In genomic region chr2:174026406-174026805, GRCm38 (mm10) we compare ENCODE assay signal across 22 mouse cellular contexts. TPM values are rescaled to one million over a fixed set of nuclear protein-coding genes. Genes with fewer than 3 reads are reported as not detected.
A peak's percentile ranks its signal among the peaks of the same experiment; 100 is the strongest.
DNase-seq lines count a peak whose midpoint lies in the region; ATAC-seq and TF ChIP-seq lines count a peak whose summit lies in the region.
"Had no signal": no experiment of that assay in that cellular context is flagged by ENCODE, and none has a peak within 500 bp of the region (broad histone marks: within the 10 kb centered on the region; RNA-seq: fewer than 3 reads in every experiment).

No protein-coding gene starts in this region.

- no peak for TF ChIP-seq POLR2A in cerebellum, adult 2 months (IDR thresholded peaks at IDR 0.05; ENCODE audit: borderline replicate concordance, insufficient read depth, low read length)

- no peak overlapping the region; the same call in 1 of the 2 replicates for H3K27ac ChIP-seq in hindbrain, embryonic 10.5 days
- no peak overlapping the region for H3K27ac ChIP-seq in hindbrain, embryonic 13.5 days
- H3K27ac ChIP-seq in limb, embryonic 13.5 days: peak overlapping the region; percentile 39; the same call in 1 of the 2 replicates
- H3K27ac ChIP-seq in cerebellum, adult 2 months (ENCODE audit: insufficient read depth, low read length): no peak overlapping the region
- H3K27ac ChIP-seq: embryonic facial prominence, embryonic 12.5 days; forebrain, embryonic 13.5 days; gastrocnemius, adult 2 months; hindbrain, embryonic 14.5 days; layer of hippocampus, adult 2 months; liver, embryonic 13.5 days had no signal

- peaks cover 16% of the 10 kb centered on the region; the same call in 1 of the 2 replicates for H3K4me1 ChIP-seq in hindbrain, embryonic 10.5 days (replicated peaks)
- H3K4me1 ChIP-seq in hindbrain, embryonic 13.5 days (replicated peaks): peaks cover 6% of the 10 kb centered on the region; the same call in 1 of the 2 replicates
- peaks cover 29% of the 10 kb centered on the region for H3K4me1 ChIP-seq in limb, embryonic 13.5 days
- no peaks in the 10 kb centered on the region for H3K4me1 ChIP-seq in cerebellum, adult 2 months (ENCODE audit: control insufficient read depth, insufficient read depth, low read length)
- H3K4me1 ChIP-seq: forebrain, embryonic 13.5 days; liver, embryonic 13.5 days had no signal

- ATAC-seq in hindbrain, embryonic 13.5 days (ENCODE audit: low FRiP score): no peak
- no peak for ATAC-seq in limb, embryonic 13.5 days (ENCODE audit: low FRiP score, low read depth)
- ATAC-seq: forebrain, embryonic 13.5 days; inflammation-experienced regulatory T-cells, adult 6 months had no signal

- no peak for TF ChIP-seq CTCF in cerebellum, adult 2 months (IDR thresholded peaks at IDR 0.05; ENCODE audit: borderline replicate concordance, insufficient read depth, low read depth, low read length)

- H3K4me3 ChIP-seq in hindbrain, embryonic 10.5 days: no peak overlapping the region
- no peak overlapping the region for H3K4me3 ChIP-seq in hindbrain, embryonic 13.5 days
- no peak overlapping the region for H3K4me3 ChIP-seq in limb, embryonic 13.5 days
- no peak overlapping the region for H3K4me3 ChIP-seq in cerebellum, adult 2 months (replicated peaks; ENCODE audit: insufficient read depth, low read depth, low read length)
- H3K4me3 ChIP-seq: embryonic facial prominence, embryonic 12.5 days; erythroblast, embryonic 14.5 days; forebrain, embryonic 13.5 days; gastrocnemius, adult 2 months; heart, embryonic 12.5 days; layer of hippocampus, adult 2 months; liver, embryonic 13.5 days had no signal

- DNase-seq in hindbrain, embryonic 10.5 days (ENCODE audit: low spot score): peak; percentile 0
- peak; percentile 22 for DNase-seq in testis, postnatal 10 days (ENCODE audit: low spot score)
- DNase-seq in testis, postnatal 14 days (ENCODE audit: low spot score): no peak
- DNase-seq in cerebellum, adult 2 months: no peak
- DNase-seq in MN1 (ENCODE audit: low spot score): no peak
- DNase-seq: cerebellum, adult 11-12 months; cerebellum, postnatal 14 days; gastrocnemius, adult 2 months; kidney, postnatal 25 days; liver, embryonic 13.5 days; lung, embryonic 14.5 days; midbrain, embryonic 14.5 days; right cerebral cortex, adult 18-20 months had no signal

- H3K9me3 ChIP-seq in hindbrain, embryonic 10.5 days: no peaks in the 10 kb centered on the region
- H3K9me3 ChIP-seq in hindbrain, embryonic 13.5 days: no peaks in the 10 kb centered on the region
- H3K9me3 ChIP-seq in limb, embryonic 13.5 days: no peaks in the 10 kb centered on the region
- H3K9me3 ChIP-seq: embryonic facial prominence, embryonic 12.5 days; forebrain, embryonic 13.5 days; heart, embryonic 12.5 days; liver, embryonic 13.5 days had no signal

- no peak overlapping the region for H3K4me2 ChIP-seq in hindbrain, embryonic 13.5 days
- no peak overlapping the region for H3K4me2 ChIP-seq in limb, embryonic 13.5 days (replicated peaks)
- H3K4me2 ChIP-seq: embryonic facial prominence, embryonic 12.5 days; forebrain, embryonic 13.5 days; heart, embryonic 12.5 days; hindbrain, embryonic 14.5 days; liver, embryonic 13.5 days; lung, embryonic 14.5 days had no signal

- H3K9ac ChIP-seq in hindbrain, embryonic 13.5 days: no peak overlapping the region
- H3K9ac ChIP-seq in limb, embryonic 13.5 days: no peak overlapping the region
- H3K9ac ChIP-seq: embryonic facial prominence, embryonic 12.5 days; forebrain, embryonic 13.5 days; heart, embryonic 12.5 days; hindbrain, embryonic 14.5 days; liver, embryonic 13.5 days; lung, embryonic 14.5 days had no signal

- H3K36me3 ChIP-seq in hindbrain, embryonic 10.5 days: no peaks in the 10 kb centered on the region
- no peaks in the 10 kb centered on the region for H3K36me3 ChIP-seq in hindbrain, embryonic 13.5 days
- H3K36me3 ChIP-seq in limb, embryonic 13.5 days: no peaks in the 10 kb centered on the region
- H3K36me3 ChIP-seq: embryonic facial prominence, embryonic 12.5 days; heart, embryonic 12.5 days; liver, embryonic 13.5 days had no signal

- WGBS in hindbrain, embryonic 10.5 days: 77% methylated on average over 4 of the region's 4 CpGs
- WGBS in hindbrain, embryonic 13.5 days: 88% methylated on average over 4 of the region's 4 CpGs
- WGBS in limb, embryonic 13.5 days: 65% methylated on average over 4 of the region's 4 CpGs
- 86% methylated on average over 4 of the region's 4 CpGs for WGBS in cerebellum, adult 2 months

- no peaks in the 10 kb centered on the region for H3K27me3 ChIP-seq in hindbrain, embryonic 10.5 days (ENCODE audit: insufficient read depth, poor library complexity, severe bottlenecking)
- no peaks in the 10 kb centered on the region for H3K27me3 ChIP-seq in hindbrain, embryonic 13.5 days
- no peaks in the 10 kb centered on the region for H3K27me3 ChIP-seq in limb, embryonic 13.5 days
- no peaks in the 10 kb centered on the region for H3K27me3 ChIP-seq in cerebellum, adult 2 months (ENCODE audit: control insufficient read depth, insufficient read depth, low read length)
- H3K27me3 ChIP-seq: embryonic facial prominence, embryonic 12.5 days; forebrain, embryonic 13.5 days; heart, embryonic 12.5 days; liver, embryonic 13.5 days had no signal

RNA-seq across cellular contexts. Expression of gene Stx16, which starts 49.7 kb away (rescaled TPM):
- polyA plus RNA-seq in hindbrain, embryonic 10.5 days (2016; fragmentation: Nextera tagmentation; extraction: Ambion mirVana): 8.3 and 9.1 TPM in 2 replicates
- polyA plus RNA-seq in hindbrain, embryonic 13.5 days (2015; fragmentation: Nextera tagmentation; extraction: Ambion mirVana): 9.6 and 11.9 TPM in 2 replicates
- 13.4 and 15.0 TPM in 2 replicates for polyA plus RNA-seq in limb, embryonic 13.5 days (2015; fragmentation: Nextera tagmentation; extraction: Ambion mirVana)
- polyA plus RNA-seq in cerebellum, adult 2 months (2012; rRNA removed): 81.7 and 83.0 TPM in 2 replicates

Comparison
In these comparisons a context has a peak if more than half of its experiments do, and no peak if none do; other contexts are left out.
1. DNase-seq: peak in hindbrain, embryonic 10.5 days (single experiment) and testis, postnatal 10 days (single experiment); none in testis, postnatal 14 days (single experiment), cerebellum, adult 2 months (0 of 2) and MN1 (single experiment).